Mouse (Mus musculus): ENCODE results near the gene Nanos3. TPM values are rescaled to one million over a fixed set of nuclear protein-coding genes. Genes with fewer than 3 reads are reported as not detected.
A peak's percentile ranks its signal among the peaks of the same experiment; 100 is the strongest.

The Nanos3 gene
- polyA plus RNA-seq, 1 experiment from 2014 or later = 5.6 TPM

DNA sequence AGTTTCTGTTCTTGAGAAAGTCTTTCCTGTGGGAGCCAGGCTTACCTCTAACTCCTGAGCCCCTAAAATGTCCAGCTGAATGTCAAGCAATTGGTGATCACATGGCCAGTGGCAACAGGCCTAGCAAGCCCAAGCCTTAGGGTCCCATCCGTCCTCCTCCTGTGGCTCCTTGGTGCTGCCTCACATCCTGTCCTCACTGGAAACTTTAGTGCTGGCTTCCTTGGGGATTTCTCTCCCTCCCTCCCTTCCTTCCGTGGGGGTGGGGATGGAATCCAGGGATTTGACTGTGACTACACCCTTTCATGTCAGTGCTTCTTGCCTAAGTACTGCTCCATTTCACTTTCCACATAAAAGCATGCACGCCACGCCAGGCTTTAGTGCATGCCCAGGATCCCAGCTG, 4.6 kb upstream of the Nanos3 start:
- ATAC-seq (ENCODE audit: low FRiP score) = no peak
- no peak overlapping the region for H3K9ac ChIP-seq (ENCODE audit: low read depth, low read length)
- H3K27ac ChIP-seq (ENCODE audit: low read depth, low read length) = no peak overlapping the region
- no peak for DNase-seq (ENCODE audit: low spot score)
- WGBS = 64% methylated on average over 4 of the region's 4 CpGs
- H3K36me3 ChIP-seq (ENCODE audit: control insufficient read depth, insufficient read depth, low read length) = no peaks in the 10 kb centered on the region
- H3K4me2 ChIP-seq (replicated peaks; ENCODE audit: low read depth, low read length) = no peak overlapping the region
- H3K27me3 ChIP-seq (ENCODE audit: control insufficient read depth, insufficient read depth, low read length) = peaks cover 4% of the 10 kb centered on the region; the same call in 1 of the 2 replicates
- no peaks in the 10 kb centered on the region for H3K9me3 ChIP-seq (ENCODE audit: control insufficient read depth, low read length)
- H3K4me1 ChIP-seq (replicated peaks; ENCODE audit: control insufficient read depth, insufficient read depth, low read length) = no peaks in the 10 kb centered on the region; the same call in 1 of the 2 replicates
- H3K4me3 ChIP-seq (ENCODE audit: low read depth, low read length) = no peak overlapping the region

DNA sequence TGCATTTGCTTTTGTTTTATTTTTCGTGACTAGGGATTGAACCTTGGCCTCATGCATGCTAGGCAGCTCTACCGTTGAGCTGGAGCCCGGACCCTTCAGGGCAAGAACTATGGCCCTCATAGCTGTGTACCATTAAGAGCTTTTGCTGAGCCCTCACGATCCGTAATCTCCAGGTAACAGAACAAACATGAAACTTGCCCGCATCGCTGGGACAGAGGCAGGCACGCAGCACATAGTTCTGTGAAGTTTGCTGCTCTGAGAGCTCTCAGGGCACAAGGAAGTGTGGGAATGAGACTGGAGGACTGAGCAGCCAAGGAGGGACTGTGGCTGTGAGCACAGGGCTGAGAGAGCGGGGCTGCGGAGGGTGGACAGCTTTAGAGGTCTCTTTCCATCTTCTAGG, 3.7 kb upstream of the Nanos3 start:
- H3K27me3 ChIP-seq (ENCODE audit: control insufficient read depth, insufficient read depth, low read length) = peaks cover 4% of the 10 kb centered on the region; the same call in 1 of the 2 replicates
- no peak overlapping the region for H3K9ac ChIP-seq (ENCODE audit: low read depth, low read length)
- ATAC-seq (ENCODE audit: low FRiP score) (no peak), DNase-seq (ENCODE audit: low spot score) (no peak)
- no peaks in the 10 kb centered on the region for H3K36me3 ChIP-seq (ENCODE audit: control insufficient read depth, insufficient read depth, low read length)
- H3K4me1 ChIP-seq (replicated peaks; ENCODE audit: control insufficient read depth, insufficient read depth, low read length) = no peaks in the 10 kb centered on the region; the same call in 1 of the 2 replicates
- no peak overlapping the region for H3K4me2 ChIP-seq (replicated peaks; ENCODE audit: low read depth, low read length)
- no peaks in the 10 kb centered on the region for H3K9me3 ChIP-seq (ENCODE audit: control insufficient read depth, low read length)
- no peak overlapping the region for H3K27ac ChIP-seq (ENCODE audit: low read depth, low read length)
- H3K4me3 ChIP-seq (ENCODE audit: low read depth, low read length) = no peak overlapping the region
- WGBS = 91% methylated on average over 10 of the region's 10 CpGs

DNA sequence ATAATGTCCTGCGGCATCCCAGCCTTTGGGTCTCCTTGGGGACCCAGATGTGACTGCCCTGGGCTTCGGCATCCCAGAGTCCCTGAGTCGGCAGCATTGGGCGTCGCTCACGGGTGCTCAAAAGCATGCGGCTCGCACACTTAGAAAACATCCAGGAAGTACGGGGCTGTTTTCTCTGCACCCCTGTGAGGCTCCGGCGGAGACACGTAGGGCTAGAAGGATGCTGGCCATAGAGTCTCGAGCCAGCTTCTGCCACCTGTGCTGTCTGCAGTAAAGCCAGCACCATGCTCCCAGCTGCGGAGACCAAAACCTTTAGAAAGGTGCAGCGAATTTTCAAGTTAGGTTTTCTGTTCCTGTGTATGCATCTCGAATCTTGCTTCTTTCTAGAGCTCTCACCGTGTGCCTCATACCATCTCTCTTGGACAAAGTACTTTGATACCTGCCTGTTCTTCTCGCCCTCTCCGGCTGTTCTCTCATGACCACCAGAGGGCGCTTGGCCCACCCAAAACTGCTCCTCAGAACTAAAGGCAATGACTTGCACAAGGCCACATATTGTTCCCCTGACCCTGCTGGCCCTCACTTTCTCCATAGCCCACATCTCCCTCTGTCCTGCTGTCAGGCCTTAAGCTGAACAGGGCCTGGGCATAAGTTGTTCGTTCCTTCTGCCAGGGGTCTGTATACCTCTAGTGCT, 2.2 kb upstream of the Nanos3 start:
- Histone ChIP-seq H3K4me2 (replicated peaks; ENCODE audit: low read depth, low read length) (peak overlapping the region; percentile 58), H3K9me3 (ENCODE audit: control insufficient read depth, low read length) (no peaks in the 10 kb centered on the region), H3K27ac (ENCODE audit: low read depth, low read length) (no peak overlapping the region), H3K27me3 (ENCODE audit: control insufficient read depth, insufficient read depth, low read length) (peaks cover 2% of the 10 kb centered on the region; the same call in 1 of the 2 replicates), H3K36me3 (ENCODE audit: control insufficient read depth, insufficient read depth, low read length) (no peaks in the 10 kb centered on the region), H3K9ac (ENCODE audit: low read depth, low read length) (peak overlapping the region; percentile 44), H3K4me1 (replicated peaks; ENCODE audit: control insufficient read depth, insufficient read depth, low read length) (peaks cover 3% of the 10 kb centered on the region; the same call in 1 of the 2 replicates), H3K4me3 (ENCODE audit: low read depth, low read length) (peak overlapping the region; percentile 25)
- WGBS = 7% methylated on average over 21 of the region's 21 CpGs
- DNase-seq (ENCODE audit: low spot score) (peak; percentile 78), ATAC-seq (ENCODE audit: low FRiP score) (no peak)

DNA sequence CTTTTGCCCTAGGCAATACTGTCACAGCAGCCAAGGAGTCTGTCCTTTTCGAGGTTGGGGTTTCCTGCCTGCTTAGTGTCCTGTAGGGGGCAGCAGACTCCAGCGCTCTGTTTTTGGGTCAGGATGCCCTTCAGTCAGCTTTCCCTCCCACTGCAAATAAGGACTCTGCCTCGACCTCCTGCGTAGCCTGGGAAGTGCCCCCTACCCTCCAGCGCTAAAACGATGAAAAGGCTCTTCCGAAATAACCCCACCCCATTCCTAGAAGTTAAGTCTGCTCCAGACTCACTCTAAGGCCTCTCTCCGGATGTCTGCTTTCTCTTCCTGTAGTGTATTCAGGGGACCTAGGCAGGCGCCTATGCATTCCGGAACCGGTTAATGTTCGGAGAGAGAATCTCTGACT, 1.5 kb upstream of the Nanos3 start:
- H3K27me3 ChIP-seq (ENCODE audit: control insufficient read depth, insufficient read depth, low read length) = peaks cover 2% of the 10 kb centered on the region; the same call in 1 of the 2 replicates
- peak overlapping the region; percentile 44 for H3K9ac ChIP-seq (ENCODE audit: low read depth, low read length)
- WGBS = 1% methylated on average over 12 of the region's 12 CpGs
- no peaks in the 10 kb centered on the region for H3K9me3 ChIP-seq (ENCODE audit: control insufficient read depth, low read length)
- H3K4me2 ChIP-seq (replicated peaks; ENCODE audit: low read depth, low read length) = peak overlapping the region; percentile 58
- H3K4me1 ChIP-seq (replicated peaks; ENCODE audit: control insufficient read depth, insufficient read depth, low read length) = peaks cover 3% of the 10 kb centered on the region; the same call in 1 of the 2 replicates
- H3K36me3 ChIP-seq (ENCODE audit: control insufficient read depth, insufficient read depth, low read length) = no peaks in the 10 kb centered on the region
- no peak overlapping the region for H3K27ac ChIP-seq (ENCODE audit: low read depth, low read length)
- ATAC-seq (ENCODE audit: low FRiP score) (0 out of 2 replicates have a peak, but pooled peaks have one; percentile 26), DNase-seq (ENCODE audit: low spot score) (peak; percentile 88)
- H3K4me3 ChIP-seq (ENCODE audit: low read depth, low read length) = peak overlapping the region; percentile 25

DNA sequence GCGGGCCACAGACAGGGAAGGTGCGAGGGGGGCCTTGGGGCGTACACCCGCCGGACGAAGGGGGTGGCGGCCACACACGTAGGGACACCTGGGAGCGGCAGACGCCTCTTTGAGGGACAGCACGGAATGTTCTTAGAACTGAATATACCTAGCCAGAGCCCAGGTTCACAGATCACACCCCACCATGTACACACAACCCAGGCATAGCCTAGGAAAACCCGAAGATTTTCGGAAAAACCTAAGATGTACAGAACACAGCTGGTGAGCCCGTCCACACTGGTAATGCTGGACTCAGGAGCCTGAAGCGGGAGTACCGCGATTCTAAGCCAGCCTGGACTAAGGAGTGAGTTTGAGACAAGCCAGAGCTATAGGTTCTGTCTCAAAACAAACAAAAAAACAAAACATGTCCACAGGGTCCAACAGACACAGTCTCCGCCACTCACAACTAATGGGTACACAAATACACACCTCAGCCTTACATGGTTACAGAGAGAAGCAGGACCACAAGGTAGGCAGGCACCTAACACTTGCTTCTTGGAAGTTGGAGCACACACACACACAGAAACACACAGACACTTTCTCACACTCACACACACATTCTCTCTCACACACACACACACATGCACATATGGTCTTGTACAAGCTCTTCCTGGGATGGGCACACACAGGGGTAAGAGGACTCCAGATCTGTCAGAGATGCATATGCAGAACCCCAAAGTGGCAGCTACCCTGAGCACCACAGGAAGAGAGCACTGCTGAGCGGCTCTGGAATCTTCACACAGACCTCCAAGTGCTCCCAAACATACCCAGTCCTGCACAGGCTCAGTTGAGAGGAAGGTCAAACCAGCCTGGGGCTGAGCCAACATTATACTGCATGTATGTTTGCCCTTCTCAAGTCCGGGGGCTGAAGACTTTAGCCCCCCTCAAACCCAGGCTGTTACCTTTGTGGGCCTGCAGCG, 653 bp downstream of the Nanos3 start:
- peak overlapping the region; percentile 90 for H3K27ac ChIP-seq (ENCODE audit: low read depth, low read length)
- DNase-seq (ENCODE audit: low spot score) (peak; percentile 23), ATAC-seq (ENCODE audit: low FRiP score) (peak; percentile 1)
- no peaks in the 10 kb centered on the region for H3K36me3 ChIP-seq (ENCODE audit: control insufficient read depth, insufficient read depth, low read length)
- H3K27me3 ChIP-seq (ENCODE audit: control insufficient read depth, insufficient read depth, low read length) = peaks cover 2% of the 10 kb centered on the region; the same call in 1 of the 2 replicates
- no peaks in the 10 kb centered on the region for H3K9me3 ChIP-seq (ENCODE audit: control insufficient read depth, low read length)
- peaks cover 22% of the 10 kb centered on the region; the same call in 1 of the 2 replicates for H3K4me1 ChIP-seq (replicated peaks; ENCODE audit: control insufficient read depth, insufficient read depth, low read length)
- peak overlapping the region; percentile 86 for H3K4me3 ChIP-seq (ENCODE audit: low read depth, low read length)
- peak overlapping the region; percentile 83 for H3K4me2 ChIP-seq (replicated peaks; ENCODE audit: low read depth, low read length)
- WGBS = 20% methylated on average over 21 of the region's 21 CpGs
- H3K9ac ChIP-seq (ENCODE audit: low read depth, low read length) = peak overlapping the region; percentile 100

DNA sequence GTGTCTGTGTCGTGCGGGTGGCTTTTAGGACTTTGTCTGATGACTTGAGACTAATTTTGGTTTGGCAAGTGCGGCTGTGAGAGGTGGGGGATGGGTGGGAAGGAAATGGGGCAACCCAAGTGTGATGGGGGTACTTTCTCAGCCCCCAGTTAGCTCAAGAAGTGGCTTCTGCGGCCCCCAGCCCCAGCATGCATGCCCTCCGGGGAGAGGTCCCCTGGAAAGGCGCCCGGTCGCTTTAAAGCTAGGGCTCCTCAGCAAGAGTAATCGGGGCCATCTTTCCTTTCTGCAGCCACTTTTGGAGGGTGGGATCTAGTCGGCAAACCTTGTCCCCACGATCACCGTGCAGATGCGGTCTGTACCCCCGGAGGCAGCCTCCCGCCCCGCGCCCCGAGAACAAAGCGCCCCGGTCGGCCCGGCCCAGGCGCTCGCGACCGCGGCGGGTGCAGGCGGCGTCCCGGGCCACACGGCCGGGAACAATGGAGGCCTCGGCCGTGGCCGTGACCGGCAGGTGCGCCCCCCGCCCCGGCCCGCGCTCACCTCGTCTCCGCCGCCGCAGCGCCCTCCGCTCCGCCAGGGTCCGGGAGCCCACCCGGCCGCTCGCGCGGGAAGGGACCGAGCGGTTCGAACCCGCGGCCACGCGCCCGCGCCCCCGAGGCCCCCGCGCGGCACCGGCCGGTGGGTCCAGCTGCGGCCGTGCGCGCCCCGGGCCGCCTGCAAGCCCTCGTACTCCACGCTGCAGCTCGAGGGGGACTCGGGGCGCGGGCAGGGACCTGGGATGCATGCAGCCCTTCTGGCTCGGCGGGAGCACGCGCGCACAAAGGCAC, 1.5 kb downstream of the Nanos3 start:
- Histone ChIP-seq H3K4me3 (ENCODE audit: low read depth, low read length) (peak overlapping the region; percentile 86), H3K36me3 (ENCODE audit: control insufficient read depth, insufficient read depth, low read length) (no peaks in the 10 kb centered on the region; the same call in 1 of the 2 replicates), H3K4me2 (replicated peaks; ENCODE audit: low read depth, low read length) (peak overlapping the region; percentile 83), H3K27me3 (ENCODE audit: control insufficient read depth, insufficient read depth, low read length) (peaks cover 2% of the 10 kb centered on the region; the same call in 1 of the 2 replicates), H3K27ac (ENCODE audit: low read depth, low read length) (peak overlapping the region; percentile 90), H3K9me3 (ENCODE audit: control insufficient read depth, low read length) (no peaks in the 10 kb centered on the region), H3K4me1 (replicated peaks; ENCODE audit: control insufficient read depth, insufficient read depth, low read length) (peaks cover 22% of the 10 kb centered on the region; the same call in 1 of the 2 replicates), H3K9ac (ENCODE audit: low read depth, low read length) (peak overlapping the region; percentile 100)
- DNase-seq (ENCODE audit: low spot score) (peak; percentile 75), ATAC-seq (ENCODE audit: low FRiP score) (peak; percentile 23)
- WGBS = 2% methylated on average over 62 of the region's 87 CpGs

DNA sequence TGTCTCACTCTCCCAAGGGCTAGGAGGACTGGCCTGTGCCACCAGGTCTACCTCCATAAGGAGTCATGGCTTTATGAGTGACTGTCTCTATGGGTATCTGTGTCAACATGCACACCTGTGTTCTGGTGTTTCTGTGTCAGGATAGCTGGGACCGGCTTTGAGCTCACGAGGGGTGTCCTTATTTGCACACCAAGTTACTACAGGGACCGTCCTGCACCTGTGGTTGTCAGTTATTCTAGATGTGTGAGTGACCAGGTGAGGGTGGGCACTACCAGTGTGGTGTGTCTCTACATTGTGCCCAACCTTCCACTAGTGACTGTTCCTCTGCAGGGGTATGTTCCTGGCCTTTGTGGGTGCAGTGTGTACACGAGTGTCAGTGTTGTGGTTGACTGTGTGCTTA, 2.2 kb downstream of the Nanos3 start:
- DNase-seq (ENCODE audit: low spot score) (no peak), ATAC-seq (ENCODE audit: low FRiP score) (no peak)
- H3K9ac ChIP-seq (ENCODE audit: low read depth, low read length) = peak overlapping the region; percentile 100
- WGBS = 64% methylated on average over 4 of the region's 4 CpGs
- peaks cover 2% of the 10 kb centered on the region; the same call in 1 of the 2 replicates for H3K27me3 ChIP-seq (ENCODE audit: control insufficient read depth, insufficient read depth, low read length)
- peak overlapping the region; percentile 86 for H3K4me3 ChIP-seq (ENCODE audit: low read depth, low read length)
- peak overlapping the region; percentile 90; the same call in 1 of the 2 replicates for H3K27ac ChIP-seq (ENCODE audit: low read depth, low read length)
- peaks cover 22% of the 10 kb centered on the region; the same call in 1 of the 2 replicates for H3K4me1 ChIP-seq (replicated peaks; ENCODE audit: control insufficient read depth, insufficient read depth, low read length)
- no peaks in the 10 kb centered on the region for H3K9me3 ChIP-seq (ENCODE audit: control insufficient read depth, low read length)
- H3K4me2 ChIP-seq (replicated peaks; ENCODE audit: low read depth, low read length) = peak overlapping the region; percentile 83
- no peaks in the 10 kb centered on the region; the same call in 1 of the 2 replicates for H3K36me3 ChIP-seq (ENCODE audit: control insufficient read depth, insufficient read depth, low read length)

Measured in hindbrain, embryonic 11.5 days (tissue).